Mouse (Mus musculus) gastrocnemius, adult 2 months (tissue): Measurements from ENCODE around the gene Mxi1. TPM values are rescaled to one million over a fixed set of nuclear protein-coding genes. Genes with fewer than 3 reads are reported as not detected.

Experiments used
- DNase-seq: peaks from one replicate; pipeline ENCODE4 v3.0.0; 2022
- H3K27ac ChIP-seq: fragments of 200-600 bp; 2 replicates; pipeline ENCODE4 v1.8.1; 2022; ENCODE audit warnings: mild to moderate bottlenecking
- H3K4me3 ChIP-seq: fragments of 200-600 bp; 2 replicates; pipeline ENCODE4 v1.8.1; 2022; ENCODE audit warnings: mild to moderate bottlenecking, moderate library complexity
- CTCF ChIP-seq: fragments of 200-600 bp; IDR thresholded peaks from 2 replicates; pipeline ENCODE4 v1.8.1; 2022; ENCODE audit warnings: antibody characterized with exemption, mild to moderate bottlenecking, moderate library complexity
- intact Hi-C: fragments of 180-260 bp; cut with DNase I; formaldehyde crosslinking; loops from one replicate; pipeline ENCODE4 v1.15.1; 2025
- total RNA-seq, 2 experiments: library from RNA; stranded (reverse); gene quantifications; 2 replicates each; pipeline ENCODE4 v1.2.3; 2021

The Mxi1 gene
- total RNA-seq, 2 experiments from 2014 or later = 38.1 to 53.6 TPM

- intact Hi-C loops = no loop called here
- Histone ChIP-seq H3K27ac (no peak overlapping the region), H3K4me3 (peak overlapping the region; percentile 3)
- no peak for DNase-seq
- TF ChIP-seq CTCF = no peak
Observed at GRCm38 (mm10) chr19:53415198-53415597, 104.9 kb downstream of the Mxi1 start.

GRCm38 (mm10) chr19:53419834-53420233, 109.5 kb downstream of the Mxi1 start:
- peak; percentile 65 for DNase-seq
- no peak overlapping the region for H3K27ac ChIP-seq
- TF ChIP-seq CTCF = peak; percentile 78
- H3K4me3 ChIP-seq = no peak overlapping the region
- intact Hi-C loops = loop anchor here (1.0 kb wide), 1 partner anchor 159 kb away; no protein-coding TSS in a partner anchor

- peak overlapping the region; percentile 66 for H3K27ac ChIP-seq
- DNase-seq = peak; percentile 73
- intact Hi-C loops = loop anchor here (1.0 kb wide), 1 partner anchor 158 kb away; no protein-coding TSS in a partner anchor
- no peak for TF ChIP-seq CTCF
- H3K4me3 ChIP-seq = peak overlapping the region; percentile 77
Observed at GRCm38 (mm10) chr19:53420924-53421582, 110.7 kb downstream of the Mxi1 start.

- Histone ChIP-seq H3K27ac (no peak overlapping the region), H3K4me3 (peak overlapping the region; percentile 77)
- TF ChIP-seq CTCF = no peak
- no peak for DNase-seq
- intact Hi-C loops = no loop called here
Observed at GRCm38 (mm10) chr19:53421583-53422188, 111.4 kb downstream of the Mxi1 start.

GRCm38 (mm10) chr19:53422358-53423308, 112.3 kb downstream of the Mxi1 start:
- Histone ChIP-seq H3K4me3 (no peak overlapping the region), H3K27ac (no peak overlapping the region)
- intact Hi-C loops = no loop called here
- TF ChIP-seq CTCF = 0 out of 2 replicates have a peak, but pooled peaks have one; percentile 19
- no peak for DNase-seq

GRCm38 (mm10) chr19:53423341-53423753, 113.0 kb downstream of the Mxi1 start:
- DNase-seq = no peak
- Histone ChIP-seq H3K27ac (no peak overlapping the region), H3K4me3 (no peak overlapping the region)
- no peak for TF ChIP-seq CTCF
- intact Hi-C loops = no loop called here

GRCm38 (mm10) chr19:53423816-53424465, 113.6 kb downstream of the Mxi1 start:
- peak overlapping the region; percentile 46; the same call in 1 of the 2 replicates for H3K27ac ChIP-seq
- no peak for DNase-seq
- intact Hi-C loops = no loop called here

GRCm38 (mm10) chr19:53424629-53425028, 114.3 kb downstream of the Mxi1 start:
- TF ChIP-seq CTCF = no peak
- Histone ChIP-seq H3K27ac (peak overlapping the region; percentile 46; the same call in 1 of the 2 replicates), H3K4me3 (peak overlapping the region; percentile 46)
- intact Hi-C loops = no loop called here
- peak; percentile 53 for DNase-seq

More at GRCm38 (mm10) chr19:53423816-53424465, 113.6 kb downstream of the Mxi1 start:
- H3K4me3 ChIP-seq = peak overlapping the region; percentile 46; the same call in 1 of the 2 replicates
- TF ChIP-seq CTCF = no peak

Other genes with a start within 250 kb of the Mxi1 start
- gene Add3, start 170.1 kb upstream of the Mxi1 start, total RNA-seq = 10 to 100 TPM; 17.0 to 29.5 TPM
- not detected for gene Gm10197, start 61.2 kb downstream of the Mxi1 start, total RNA-seq
- gene Smndc1, start 80.1 kb downstream of the Mxi1 start, total RNA-seq = 10 to 100 TPM; 28.1 to 30.7 TPM
- gene Dusp5, start 218.6 kb downstream of the Mxi1 start, total RNA-seq = 1 to 10 TPM in 1 of 2 experiments, under 1 TPM in 1; 0.86 to 1.2 TPM